Mouse (Mus musculus) liver, embryonic 14.5 days (tissue): ENCODE data around the gene Gm20661.

Source experiments
- CTCF ChIP-seq: IDR thresholded peaks from 2 replicates; pipeline ENCODE4 v1.5.1; 2016; ENCODE audit warnings: antibody characterized with exemption, low read depth, control low read depth
- EP300 ChIP-seq: IDR thresholded peaks from 2 replicates; pipeline ENCODE4 v1.6.1; 2016; ENCODE audit warnings: antibody characterized with exemption, low read depth

DNA sequence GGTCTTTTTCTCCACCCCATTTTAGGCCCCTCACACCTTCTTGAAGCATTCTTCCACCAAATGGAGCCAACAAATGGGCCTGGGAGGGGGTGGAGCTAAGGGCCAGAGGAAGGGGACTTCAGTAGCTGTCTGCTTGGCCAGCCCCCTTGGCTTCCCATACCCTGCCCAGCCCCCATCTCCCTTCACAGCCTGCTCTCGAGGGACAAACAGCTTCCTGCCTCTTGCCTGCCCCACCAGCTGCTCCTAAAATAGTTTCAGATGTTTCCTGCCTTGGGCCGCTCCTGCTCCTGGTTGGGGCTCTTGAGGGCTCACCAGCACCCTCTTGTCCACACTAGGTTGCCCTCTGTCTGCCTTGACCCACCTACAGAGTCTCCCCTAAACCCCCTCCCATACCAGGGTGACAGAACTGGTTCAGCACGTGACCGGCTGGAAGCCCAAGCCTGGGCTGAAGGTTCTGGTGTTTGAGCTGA lies 598 bp downstream of the Gm20661 start:
- TF ChIP-seq CTCF (no peak), EP300 (no peak)
